Mouse (Mus musculus): ENCODE data around the gene Tbx4. TPM values are rescaled to one million over a fixed set of nuclear protein-coding genes. Genes with fewer than 3 reads are reported as not detected.

Gene Tbx4
- total and polyA plus RNA-seq, 3 experiments, result 0.12 to 0.64 TPM; not detected in 1

- TF ChIP-seq MAFK (IDR thresholded peaks at IDR 0.05; ENCODE audit: borderline replicate concordance, low read depth, low read length) (no peak), GATA1 (IDR thresholded peaks at IDR 0.05; ENCODE audit: low read depth, low read length) (peak; percentile 76), ZC3H11A (IDR thresholded peaks at IDR 0.05; ENCODE audit: low read depth, low read length) (peak; percentile 95), ELF1 (IDR thresholded peaks at IDR 0.05; ENCODE audit: low read depth, low read length) (no peak), UBTF (IDR thresholded peaks at IDR 0.05; ENCODE audit: borderline replicate concordance, insufficient read depth, low read depth, low read length) (no peak), EP300 (IDR thresholded peaks at IDR 0.05; ENCODE audit: low read depth in 1 of 2, low read length in 2 of 2) (peak in 1 of 2 experiments; percentile 49; a peak in 2 of 4 replicates), TBP (IDR thresholded peaks at IDR 0.05; ENCODE audit: low read depth, low read length) (peak; percentile 89), TAL1 (IDR thresholded peaks at IDR 0.05; ENCODE audit: low read length) (no peak; the same call in 1 of the 2 replicates), POLR2A (IDR thresholded peaks at IDR 0.05; ENCODE audit: control insufficient read depth in 1 of 2, insufficient read depth in 1 of 2, low read depth in 1 of 2, low read length in 2 of 2, poor library complexity in 1 of 2) (peak in 1 of 2 experiments; percentile 48; a peak in 1 of 4 replicates), CHD2 (IDR thresholded peaks at IDR 0.05; ENCODE audit: low read length) (no peak), NRF1 (IDR thresholded peaks at IDR 0.05; ENCODE audit: insufficient read depth, low read depth, low read length, poor library complexity, severe bottlenecking) (peak; percentile 78), MYB (IDR thresholded peaks at IDR 0.05; ENCODE audit: low read depth, low read length) (peak; percentile 76), GABPA (IDR thresholded peaks at IDR 0.05; ENCODE audit: low read depth, low read length) (no peak), NELFE (IDR thresholded peaks at IDR 0.05; ENCODE audit: low read depth, low read length) (peak; percentile 43; the same call in 1 of the 2 replicates)
These were observed 37.2 kb upstream of the Tbx4 start (continued) for GRCm38 (mm10) chr11:85849037-85849436.

GRCm38 (mm10) chr11:85850233-85850632, 36.0 kb upstream of the Tbx4 start, which contains the start of gene Gm11444:
Gene Gm11444 (minus strand): TSS chr11:85850333.
- H3K27me3 ChIP-seq (ENCODE audit: control insufficient read depth in 1 of 2, insufficient read depth in 2 of 2, low read length in 2 of 2), result no peaks in the 10 kb centered on the region
- H3K79me2 ChIP-seq (ENCODE audit: control insufficient read depth, insufficient read depth, low read length, poor library complexity), result no peaks in the 10 kb centered on the region
- H3K4me3 ChIP-seq (ENCODE audit: control insufficient read depth in 1 of 2, insufficient read depth in 1 of 2, low read depth in 2 of 2, low read length in 2 of 2), result no peak within 1 kb of the TSS; a peak in 1 of 4 replicates
- DNase-seq (ENCODE audit: low read depth, low spot score), result no peak
- no peak for TF ChIP-seq MAFK (IDR thresholded peaks at IDR 0.05; ENCODE audit: borderline replicate concordance, low read depth, low read length)
- no peak for TF ChIP-seq TCF12 (IDR thresholded peaks at IDR 0.05; ENCODE audit: low read depth, low read length)
- no peak for TF ChIP-seq ZMIZ1 (IDR thresholded peaks at IDR 0.05; ENCODE audit: low read depth, low read length)
- no peak for TF ChIP-seq MAZ (IDR thresholded peaks at IDR 0.05; ENCODE audit: low read depth, low read length)
- TF ChIP-seq NELFE (IDR thresholded peaks at IDR 0.05; ENCODE audit: low read depth, low read length), result no peak
- no peak for TF ChIP-seq ELF1 (IDR thresholded peaks at IDR 0.05; ENCODE audit: low read depth, low read length)
- TF ChIP-seq CHD1 (IDR thresholded peaks at IDR 0.05; ENCODE audit: low read depth, low read length), result no peak
- no peak for TF ChIP-seq ZNF384 (IDR thresholded peaks at IDR 0.05; ENCODE audit: low read depth, low read length)
- no peak for TF ChIP-seq JUND (IDR thresholded peaks at IDR 0.05; ENCODE audit: low read depth, low read length)
- no peak for TF ChIP-seq HCFC1 (IDR thresholded peaks at IDR 0.05; ENCODE audit: low read depth, low read length)
- TF ChIP-seq RAD21 (IDR thresholded peaks at IDR 0.05; ENCODE audit: low read depth, low read length), result no peak
- TF ChIP-seq POLR2AphosphoS2 (IDR thresholded peaks at IDR 0.05; ENCODE audit: low read length), result no peak
- no peak for TF ChIP-seq TBP (IDR thresholded peaks at IDR 0.05; ENCODE audit: low read depth, low read length)
- no peak for TF ChIP-seq CTCF (IDR thresholded peaks at IDR 0.05 in 2 of 3, conservative IDR thresholded peaks at IDR 0.05 in 1 of 3; ENCODE audit: control insufficient read depth in 1 of 3, insufficient read depth in 1 of 3, low read depth in 2 of 3, low read length in 3 of 3, poor library complexity in 1 of 3, severe bottlenecking in 1 of 3)
- no peak for TF ChIP-seq ETS1 (IDR thresholded peaks at IDR 0.05; ENCODE audit: low read depth, low read length)
- TF ChIP-seq POLR2AphosphoS5 (IDR thresholded peaks at IDR 0.05; ENCODE audit: borderline replicate concordance, low read depth, low read length), result no peak
- TF ChIP-seq BHLHE40 (IDR thresholded peaks at IDR 0.05; ENCODE audit: borderline replicate concordance, low read depth, low read length), result no peak
- no peak for TF ChIP-seq SIN3A (IDR thresholded peaks at IDR 0.05; ENCODE audit: low read length)
- TF ChIP-seq MYB (IDR thresholded peaks at IDR 0.05; ENCODE audit: low read depth, low read length), result no peak
- H3K4me1 ChIP-seq (ENCODE audit: control insufficient read depth in 1 of 2, insufficient read depth in 2 of 2, low read length in 2 of 2), result peaks cover 4 to 9% of the 10 kb centered on the region in 2 experiments; a peak in 2 of 4 replicates
- H3K36me3 ChIP-seq (ENCODE audit: control insufficient read depth in 1 of 2, insufficient read depth in 2 of 2, low read length in 2 of 2), result no peaks in the 10 kb centered on the region
- no peak within 1 kb of the TSS for H3K9ac ChIP-seq (ENCODE audit: control insufficient read depth, low read depth, low read length, poor library complexity, severe bottlenecking)
- no peak within 1 kb of the TSS for H3K27ac ChIP-seq (ENCODE audit: control insufficient read depth, low read depth, low read length)
- no peaks in the 10 kb centered on the region for H3K9me3 ChIP-seq (replicated peaks; ENCODE audit: insufficient read depth, low read length)

All from MEL (cell line).